Mouse (Mus musculus): ENCODE results near the gene Ggct. TPM values are rescaled to one million over a fixed set of nuclear protein-coding genes. Genes with fewer than 3 reads are reported as not detected.

Gene Ggct
- polyA plus RNA-seq, 1 experiment from 2014 or later = 17.7 TPM

DNA sequence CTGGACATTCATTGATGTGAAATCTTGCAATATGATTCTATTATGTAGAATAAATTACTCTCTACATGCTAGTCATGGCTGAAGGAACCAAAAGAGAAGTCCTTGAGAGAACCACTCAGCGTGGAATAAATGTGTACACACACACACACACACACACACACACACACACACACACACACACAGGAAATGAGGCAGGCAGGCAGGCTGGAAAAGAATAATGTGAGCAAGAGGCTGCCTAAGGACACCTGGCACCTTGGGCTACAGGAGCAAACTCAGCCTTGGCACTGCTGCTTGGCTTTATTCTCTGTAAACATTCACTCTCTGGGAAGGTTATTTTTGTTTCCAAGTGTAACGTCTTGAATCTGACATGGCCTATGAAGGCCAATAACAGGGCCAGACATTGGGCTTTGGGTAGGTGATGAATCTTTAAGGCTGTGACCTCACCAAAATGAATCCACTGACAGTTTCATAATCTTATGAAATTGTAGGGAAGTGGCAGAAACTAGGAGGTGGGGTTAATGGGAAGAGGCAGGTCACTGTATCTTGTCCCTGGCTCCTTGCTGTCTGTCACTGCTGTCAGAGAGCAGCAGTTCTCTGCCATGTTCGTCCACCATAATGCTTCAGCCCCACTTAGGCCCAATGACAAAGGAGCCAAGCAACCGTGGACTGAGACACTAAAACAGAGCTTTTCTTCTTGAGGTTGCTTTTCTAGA lies 46.4 kb downstream of the Ggct start:
- Histone ChIP-seq H3K27me3 (ENCODE audit: insufficient read depth, low read length) (no peaks in the 10 kb centered on the region), H3K9me3 (replicated peaks; ENCODE audit: low read length) (no peaks in the 10 kb centered on the region), H3K4me1 (replicated peaks; ENCODE audit: insufficient read depth, low read length) (0 out of 2 replicates have a peak, but pooled peaks cover 6% of the 10 kb centered on the region), H3K36me3 (ENCODE audit: insufficient read depth, low read length) (no peaks in the 10 kb centered on the region), H3K4me2 (ENCODE audit: low read length) (no peak overlapping the region), H3K9ac (ENCODE audit: low read depth, low read length) (no peak overlapping the region), H3K4me3 (replicated peaks; ENCODE audit: low read depth, low read length) (no peak overlapping the region), H3K27ac (no peak overlapping the region)
- 69% methylated on average over 4 of the region's 4 CpGs for WGBS
- DNase-seq (ENCODE audit: low spot score) = no peak
- TF ChIP-seq CTCF (IDR thresholded peaks at IDR 0.05; ENCODE audit: low read depth) = no peak
- no peak for ATAC-seq (replicated peaks; ENCODE audit: low FRiP score, low read depth)

DNA sequence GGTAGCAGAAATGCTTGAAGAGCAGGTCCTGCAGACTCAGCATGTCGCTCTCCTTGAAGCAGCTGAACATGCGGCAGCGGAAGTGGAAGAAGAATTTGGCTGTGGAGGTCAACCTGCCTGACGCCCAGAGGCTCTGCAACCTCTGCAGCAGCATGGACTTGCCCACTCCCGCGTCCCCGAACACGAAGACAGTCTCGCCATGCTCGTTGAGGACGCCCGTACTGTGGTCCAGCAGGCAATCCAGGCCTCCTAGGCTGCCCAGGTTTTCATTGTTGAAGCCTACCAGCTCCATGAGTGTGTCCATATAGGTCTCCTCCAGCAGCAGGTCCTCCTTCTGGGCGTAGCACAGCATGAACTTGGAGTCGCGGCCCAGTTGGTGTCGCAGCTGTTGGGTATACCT lies 48.2 kb downstream of the Ggct start:
- no peak for TF ChIP-seq CTCF (IDR thresholded peaks at IDR 0.05; ENCODE audit: low read depth)
- H3K9ac ChIP-seq (ENCODE audit: low read depth, low read length) = no peak overlapping the region
- H3K4me2 ChIP-seq (ENCODE audit: low read length) = no peak overlapping the region
- WGBS = 81% methylated on average over 16 of the region's 16 CpGs
- H3K36me3 ChIP-seq (ENCODE audit: insufficient read depth, low read length) = no peaks in the 10 kb centered on the region
- no peak overlapping the region for H3K4me3 ChIP-seq (replicated peaks; ENCODE audit: low read depth, low read length)
- no peak for DNase-seq (ENCODE audit: low spot score)
- no peak for ATAC-seq (replicated peaks; ENCODE audit: low FRiP score, low read depth)
- H3K4me1 ChIP-seq (replicated peaks; ENCODE audit: insufficient read depth, low read length) = 0 out of 2 replicates have a peak, but pooled peaks cover 6% of the 10 kb centered on the region
- no peak overlapping the region for H3K27ac ChIP-seq
- no peaks in the 10 kb centered on the region for H3K9me3 ChIP-seq (replicated peaks; ENCODE audit: low read length)
- no peaks in the 10 kb centered on the region for H3K27me3 ChIP-seq (ENCODE audit: insufficient read depth, low read length)

GRCm38 (mm10) chr6:54943753-54944152 lies 49.0 kb downstream of the Ggct start:
- no peak for DNase-seq (ENCODE audit: low spot score)
- H3K27me3 ChIP-seq (ENCODE audit: insufficient read depth, low read length) = no peaks in the 10 kb centered on the region
- no peak overlapping the region for H3K27ac ChIP-seq
- H3K4me3 ChIP-seq (replicated peaks; ENCODE audit: low read depth, low read length) = no peak overlapping the region
- H3K4me1 ChIP-seq (replicated peaks; ENCODE audit: insufficient read depth, low read length) = 0 out of 2 replicates have a peak, but pooled peaks cover 6% of the 10 kb centered on the region
- H3K4me2 ChIP-seq (ENCODE audit: low read length) = no peak overlapping the region
- no peak for ATAC-seq (replicated peaks; ENCODE audit: low FRiP score, low read depth)
- no peak for TF ChIP-seq CTCF (IDR thresholded peaks at IDR 0.05; ENCODE audit: low read depth)
- H3K9ac ChIP-seq (ENCODE audit: low read depth, low read length) = no peak overlapping the region
- no peaks in the 10 kb centered on the region for H3K36me3 ChIP-seq (ENCODE audit: insufficient read depth, low read length)
- 50% methylated on average over 24 of the region's 24 CpGs for WGBS
- H3K9me3 ChIP-seq (replicated peaks; ENCODE audit: low read length) = no peaks in the 10 kb centered on the region

DNA sequence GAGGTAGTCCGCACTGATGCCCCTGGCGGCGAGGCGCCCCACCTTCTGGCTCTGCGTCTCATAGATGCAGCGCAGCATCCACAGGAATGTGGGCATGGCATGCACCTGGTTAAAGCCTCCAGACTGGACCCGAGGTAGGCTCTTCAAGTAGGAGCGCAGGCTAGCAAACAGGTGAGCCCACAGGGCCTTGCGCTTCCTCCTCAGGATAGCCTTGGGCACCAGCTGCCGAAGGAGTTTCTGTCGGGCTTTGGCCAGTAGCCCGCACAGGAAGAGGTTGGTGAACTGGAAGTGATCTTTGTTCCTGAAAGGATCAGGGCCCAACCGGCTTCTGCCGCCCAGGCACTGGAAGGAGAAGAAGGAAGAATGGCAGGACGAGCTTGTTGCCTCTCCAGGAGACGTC lies 49.5 kb downstream of the Ggct start:
- WGBS = 73% methylated on average over 16 of the region's 16 CpGs
- no peak overlapping the region for H3K4me2 ChIP-seq (ENCODE audit: low read length)
- no peak overlapping the region for H3K4me3 ChIP-seq (replicated peaks; ENCODE audit: low read depth, low read length)
- H3K9me3 ChIP-seq (replicated peaks; ENCODE audit: low read length) = no peaks in the 10 kb centered on the region
- no peaks in the 10 kb centered on the region for H3K36me3 ChIP-seq (ENCODE audit: insufficient read depth, low read length)
- H3K27ac ChIP-seq = no peak overlapping the region
- TF ChIP-seq CTCF (IDR thresholded peaks at IDR 0.05; ENCODE audit: low read depth) = no peak
- ATAC-seq (replicated peaks; ENCODE audit: low FRiP score, low read depth) (no peak), DNase-seq (ENCODE audit: low spot score) (no peak)
- no peaks in the 10 kb centered on the region for H3K27me3 ChIP-seq (ENCODE audit: insufficient read depth, low read length)
- H3K4me1 ChIP-seq (replicated peaks; ENCODE audit: insufficient read depth, low read length) = 0 out of 2 replicates have a peak, but pooled peaks cover 6% of the 10 kb centered on the region
- H3K9ac ChIP-seq (ENCODE audit: low read depth, low read length) = no peak overlapping the region

DNA sequence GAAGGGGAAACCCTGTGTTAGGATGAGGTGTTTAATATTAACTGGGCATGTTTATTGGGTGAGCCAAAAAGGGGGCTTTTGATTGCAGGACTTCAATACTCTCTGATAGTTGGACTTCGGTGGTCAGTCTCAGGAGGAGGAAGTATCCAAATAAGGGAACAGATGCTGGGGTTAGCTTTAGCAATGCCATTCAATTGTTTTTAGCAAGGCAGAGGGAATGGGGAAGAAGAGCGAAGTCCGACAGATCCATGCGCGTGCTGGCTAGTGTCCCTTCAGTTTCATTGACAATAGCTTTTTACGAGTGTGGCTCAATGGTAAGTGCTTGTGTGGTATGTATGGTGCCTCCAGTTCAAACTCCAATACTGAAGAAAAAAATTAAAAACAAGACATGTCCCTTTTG lies 51.6 kb downstream of the Ggct start:
- no peaks in the 10 kb centered on the region for H3K36me3 ChIP-seq (ENCODE audit: insufficient read depth, low read length)
- no peak overlapping the region for H3K4me2 ChIP-seq (ENCODE audit: low read length)
- ATAC-seq (replicated peaks; ENCODE audit: low FRiP score, low read depth) = no peak
- H3K27me3 ChIP-seq (ENCODE audit: insufficient read depth, low read length) = no peaks in the 10 kb centered on the region
- no peak for TF ChIP-seq CTCF (IDR thresholded peaks at IDR 0.05; ENCODE audit: low read depth)
- H3K9ac ChIP-seq (ENCODE audit: low read depth, low read length) = no peak overlapping the region
- H3K27ac ChIP-seq = no peak overlapping the region
- 93% methylated on average over 6 of the region's 6 CpGs for WGBS
- no peak for DNase-seq (ENCODE audit: low spot score)
- H3K9me3 ChIP-seq (replicated peaks; ENCODE audit: low read length) = no peaks in the 10 kb centered on the region
- H3K4me1 ChIP-seq (replicated peaks; ENCODE audit: insufficient read depth, low read length) = 0 out of 2 replicates have a peak, but pooled peaks cover 6% of the 10 kb centered on the region
- H3K4me3 ChIP-seq (replicated peaks; ENCODE audit: low read depth, low read length) = no peak overlapping the region

- no peak overlapping the region for H3K4me2 ChIP-seq (ENCODE audit: low read length)
- no peaks in the 10 kb centered on the region for H3K36me3 ChIP-seq (ENCODE audit: insufficient read depth, low read length)
- H3K27me3 ChIP-seq (ENCODE audit: insufficient read depth, low read length) = no peaks in the 10 kb centered on the region
- ATAC-seq (replicated peaks; ENCODE audit: low FRiP score, low read depth) (no peak), DNase-seq (ENCODE audit: low spot score) (no peak)
- H3K9ac ChIP-seq (ENCODE audit: low read depth, low read length) = no peak overlapping the region
- no peak for TF ChIP-seq CTCF (IDR thresholded peaks at IDR 0.05; ENCODE audit: low read depth)
- H3K4me3 ChIP-seq (replicated peaks; ENCODE audit: low read depth, low read length) = no peak overlapping the region
- 0 out of 2 replicates have a peak, but pooled peaks cover 6% of the 10 kb centered on the region for H3K4me1 ChIP-seq (replicated peaks; ENCODE audit: insufficient read depth, low read length)
- 71% methylated on average over 7 of the region's 7 CpGs for WGBS
- H3K9me3 ChIP-seq (replicated peaks; ENCODE audit: low read length) = no peaks in the 10 kb centered on the region
- no peak overlapping the region for H3K27ac ChIP-seq
Measured at GRCm38 (mm10) chr6:54940126-54940525, 52.6 kb downstream of the Ggct start.
